Mouse (Mus musculus) adrenal gland, postnatal 4 days (tissue): Measurements from ENCODE around the gene Prkg1. TPM values are rescaled to one million over a fixed set of nuclear protein-coding genes. Genes with fewer than 3 reads are reported as not detected.

Source experiments
- DNase-seq, 2 experiments: peaks; one replicate each; pipeline ENCODE4 v3.0.0; 2021 to 2022; ENCODE audit warnings: low spot score in 2 of 2, mixed read lengths in 2 of 2
- total RNA-seq, 2 experiments: library from RNA; stranded (reverse); gene quantifications; 2 replicates each; pipeline ENCODE4 v1.2.3; 2021

Gene Prkg1
- total RNA-seq, 2 experiments from 2014 or later = 12.1 to 13.3 TPM

DNA sequence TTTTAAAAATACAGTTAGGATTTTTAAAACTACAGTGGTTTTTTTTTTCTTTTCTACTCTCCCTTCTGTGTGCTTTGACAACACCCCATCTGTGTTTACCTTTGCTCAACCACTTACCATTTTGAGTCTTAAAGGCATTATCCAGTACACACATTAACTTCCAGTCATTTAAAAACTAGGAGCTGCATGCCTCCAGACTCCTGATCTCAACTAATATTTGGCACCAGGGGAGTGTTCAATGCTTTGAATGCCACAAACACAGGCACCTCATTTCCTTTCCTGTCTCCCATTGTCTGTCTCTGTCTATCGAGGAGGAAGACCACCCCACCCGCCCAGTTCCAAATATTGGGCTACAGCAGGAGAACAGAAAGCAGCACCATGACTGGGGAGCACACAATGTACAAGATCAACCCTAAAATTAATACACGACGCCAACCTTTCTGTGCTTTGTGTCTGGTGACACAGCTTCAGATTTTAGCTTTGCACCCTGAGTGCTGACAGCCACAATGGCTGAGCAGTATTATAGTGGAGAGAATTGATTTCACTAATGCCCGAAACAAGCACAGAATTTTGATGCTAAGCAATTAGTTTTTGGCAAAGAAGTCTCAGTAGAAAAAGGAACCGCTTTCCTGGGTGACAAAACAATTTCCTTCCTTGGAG, 576.1 kb downstream of the Prkg1 start:
- DNase-seq = no peak

DNA sequence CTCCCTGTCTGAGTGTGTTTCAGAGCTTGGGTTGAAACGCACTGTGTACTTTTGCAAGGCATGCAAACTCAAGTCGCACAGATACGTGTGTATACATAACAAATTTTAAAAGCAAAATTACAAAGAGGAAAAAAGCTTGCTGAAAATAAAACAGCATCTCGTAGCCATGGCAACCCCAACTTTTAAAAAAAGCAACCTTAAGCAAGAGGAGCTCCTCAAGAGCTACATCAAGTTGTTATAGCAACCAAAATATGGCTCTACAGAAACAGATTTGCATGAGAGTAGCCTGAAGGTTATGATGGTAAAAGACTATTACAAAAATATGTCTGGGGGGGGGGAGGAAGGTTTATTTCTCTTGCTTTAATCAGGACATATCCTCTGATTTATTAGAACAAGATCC, 584.1 kb downstream of the Prkg1 start:
- no peak for DNase-seq

DNA sequence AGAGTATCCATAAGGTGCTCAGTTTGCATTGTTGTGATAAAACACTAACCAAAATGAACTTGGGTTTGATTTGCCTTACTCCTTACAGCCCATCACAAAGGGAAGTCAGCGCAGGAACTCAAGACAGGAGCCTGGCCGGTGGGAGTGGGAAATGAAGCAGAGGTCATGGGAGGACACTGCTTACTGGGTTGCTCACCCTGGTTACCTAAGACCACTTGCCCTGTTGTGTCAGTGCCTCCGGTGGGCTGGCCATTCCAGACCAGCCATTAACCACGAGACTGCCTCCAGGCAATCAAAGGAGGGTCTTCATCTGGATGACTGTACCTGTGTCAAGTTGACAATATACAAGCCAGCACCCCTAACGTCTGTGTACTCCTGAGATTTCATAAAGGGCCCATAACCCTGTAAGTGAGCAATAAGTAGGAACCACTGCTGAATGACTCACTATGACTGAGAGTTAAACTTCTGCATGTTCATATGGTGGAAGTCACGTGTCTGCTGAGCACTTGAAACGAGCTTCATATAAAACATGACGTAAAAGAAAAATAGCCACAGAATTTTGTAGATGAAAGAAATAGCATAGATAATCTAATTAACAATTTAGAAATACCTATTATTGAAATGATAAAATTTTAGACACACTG, 587.4 kb downstream of the Prkg1 start:
- no peak for DNase-seq

DNA sequence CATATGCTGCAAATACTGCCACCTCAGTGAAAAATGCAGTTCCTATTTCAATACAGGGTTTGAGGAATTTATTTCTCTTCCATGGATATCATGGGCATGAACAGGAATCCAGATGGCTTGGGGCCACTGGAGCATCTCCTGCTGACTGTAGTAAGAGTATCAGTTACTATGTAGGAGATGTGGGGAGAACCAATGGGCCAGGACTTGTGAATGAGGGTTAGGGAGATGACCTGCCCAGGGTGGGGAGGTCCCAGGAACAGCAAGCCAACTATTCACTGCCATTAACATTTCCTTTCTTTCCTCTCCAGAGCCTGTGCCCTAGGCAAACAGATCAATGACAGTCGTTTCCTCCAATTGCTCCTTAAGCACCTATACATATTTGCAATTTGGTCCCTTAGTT, 593.8 kb downstream of the Prkg1 start:
- DNase-seq = no peak

DNA sequence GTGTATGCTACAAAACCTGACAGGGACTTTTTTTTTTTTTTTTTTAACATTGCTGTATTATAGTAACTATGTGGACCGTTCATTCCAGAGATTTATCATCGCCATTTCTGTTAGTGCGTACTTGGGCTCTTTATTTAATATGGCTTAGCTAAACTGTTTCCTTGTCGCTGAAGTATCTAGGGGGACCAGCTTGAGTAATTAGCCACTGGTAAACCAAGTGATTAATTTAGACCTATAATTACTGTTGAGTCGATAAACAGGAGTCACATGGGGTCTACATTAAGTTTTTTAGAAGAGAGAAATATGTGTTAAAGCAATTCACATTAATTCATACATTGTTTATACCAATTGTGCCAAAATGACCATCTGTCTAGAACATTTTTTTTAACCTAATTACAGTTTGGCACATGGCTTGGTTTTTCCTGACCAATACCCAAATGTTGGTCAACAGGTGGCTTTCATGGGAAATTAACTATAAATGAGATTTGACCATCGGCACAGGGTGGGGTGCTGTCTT, 605.8 kb downstream of the Prkg1 start:
- DNase-seq = no peak

DNA sequence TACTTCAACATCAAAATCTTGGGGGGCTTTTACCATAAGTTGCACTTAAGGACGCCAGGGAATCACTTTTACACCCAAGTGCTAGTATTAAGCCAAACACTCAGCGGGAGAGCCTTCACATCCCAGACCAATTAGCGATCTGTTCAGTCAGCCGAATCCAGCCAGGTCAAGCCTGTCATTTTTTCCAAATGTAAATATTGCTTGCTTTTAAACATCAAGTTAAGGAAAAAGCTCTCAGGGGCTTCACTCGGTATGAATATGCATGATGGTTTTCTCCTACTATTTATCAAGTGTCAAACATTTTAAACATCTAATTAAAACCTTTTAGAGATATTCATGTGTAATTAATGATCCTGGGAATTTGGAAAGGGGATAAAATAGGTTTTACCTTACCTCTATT, 611.4 kb downstream of the Prkg1 start:
- DNase-seq = no peak

DNA sequence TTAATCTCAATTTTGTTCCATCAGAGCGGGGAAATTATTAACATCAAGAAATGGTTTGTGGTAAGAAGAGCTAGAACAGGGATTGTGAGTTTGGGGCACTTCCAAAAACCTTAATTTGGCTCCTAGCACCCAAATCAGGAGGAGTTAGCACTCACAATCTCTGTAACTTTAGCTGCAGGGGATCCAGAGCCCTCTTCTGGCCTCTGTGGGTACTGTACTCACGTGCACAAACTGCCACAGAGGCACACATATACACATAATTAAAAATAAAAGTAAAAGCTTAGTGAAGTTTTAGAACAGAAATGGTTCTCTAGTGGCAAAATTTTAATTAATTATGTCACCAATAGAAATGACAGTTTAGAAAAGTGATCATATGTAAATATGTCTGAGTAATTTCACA, 614.9 kb downstream of the Prkg1 start:
- DNase-seq = no peak

DNA sequence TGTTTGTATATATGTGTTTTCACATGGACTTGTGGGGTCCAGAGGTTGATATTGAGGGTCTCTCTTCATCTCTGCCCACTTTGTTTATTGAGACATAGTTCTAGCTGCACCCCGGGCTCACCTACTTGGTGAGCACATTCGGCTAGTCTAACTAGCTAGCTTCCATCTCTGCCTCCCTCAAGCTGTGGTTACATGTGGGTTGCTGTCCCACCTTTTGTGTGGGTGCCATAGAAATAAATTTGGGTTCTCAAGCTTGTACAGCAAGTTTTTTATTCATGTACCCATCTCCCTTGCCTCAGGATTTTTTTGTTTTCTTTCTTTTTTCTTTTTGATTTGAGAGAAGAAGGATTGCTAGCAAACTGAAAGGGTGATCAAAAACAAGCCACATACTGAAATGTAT, 617.4 kb downstream of the Prkg1 start:
- DNase-seq = no peak

DNA sequence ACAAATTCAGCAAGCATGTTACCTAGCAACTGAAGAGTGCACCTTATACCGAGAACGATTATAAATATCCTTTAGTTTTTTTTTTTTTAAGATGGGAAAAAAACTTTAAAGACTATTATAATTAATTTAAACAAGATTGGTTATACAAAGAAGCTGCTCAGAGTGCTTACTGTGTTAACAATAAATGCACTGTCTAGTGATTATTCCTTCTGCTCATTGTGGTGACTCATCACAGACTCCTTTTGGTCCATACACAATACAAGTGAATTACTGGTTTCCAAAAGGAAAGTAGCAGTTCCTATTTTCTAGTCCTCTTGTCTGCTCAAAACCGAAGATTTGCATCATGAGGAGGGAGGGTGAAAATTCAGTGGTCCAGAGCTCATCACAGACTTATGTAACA, 618.7 kb downstream of the Prkg1 start:
- no peak for DNase-seq

DNA sequence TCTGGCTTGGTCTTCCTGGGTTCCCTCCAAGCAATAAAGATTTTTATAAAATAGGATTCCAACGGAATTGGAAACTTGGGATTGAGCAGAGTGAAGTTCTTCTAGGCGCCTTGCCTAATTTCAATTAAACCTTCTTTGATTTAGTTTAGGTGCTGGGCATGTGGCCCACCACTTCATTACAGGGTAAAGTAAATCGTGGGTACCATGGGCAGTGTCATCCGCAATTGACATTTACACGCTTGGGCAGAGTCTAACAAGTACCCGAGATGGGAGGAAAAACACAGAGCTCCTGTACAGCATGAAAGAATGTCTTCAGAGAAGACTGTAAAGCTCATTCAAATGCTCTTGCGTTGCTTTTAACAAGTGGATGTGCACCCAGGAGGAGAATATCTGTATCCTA, 622.9 kb downstream of the Prkg1 start:
- DNase-seq = no peak

DNA sequence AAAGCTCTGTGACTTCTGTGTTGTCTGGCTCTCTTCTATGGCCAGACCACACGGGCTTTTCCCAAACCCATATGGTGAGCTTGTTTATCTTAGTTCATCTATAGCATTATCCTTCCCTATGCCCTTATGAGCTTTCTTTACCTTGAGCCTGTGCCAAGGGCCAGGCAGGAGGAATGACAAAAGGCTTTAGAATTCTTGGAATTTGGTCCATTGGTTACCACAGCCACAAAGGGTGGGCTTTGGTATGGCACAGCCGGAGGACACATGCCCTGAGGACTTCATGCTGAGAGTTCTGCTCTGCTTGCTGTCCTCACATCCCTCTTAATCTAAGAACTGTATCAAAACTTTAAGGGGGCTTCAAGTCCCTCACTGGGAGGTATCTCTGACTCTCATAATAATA, 628.5 kb downstream of the Prkg1 start:
- DNase-seq = no peak

DNA sequence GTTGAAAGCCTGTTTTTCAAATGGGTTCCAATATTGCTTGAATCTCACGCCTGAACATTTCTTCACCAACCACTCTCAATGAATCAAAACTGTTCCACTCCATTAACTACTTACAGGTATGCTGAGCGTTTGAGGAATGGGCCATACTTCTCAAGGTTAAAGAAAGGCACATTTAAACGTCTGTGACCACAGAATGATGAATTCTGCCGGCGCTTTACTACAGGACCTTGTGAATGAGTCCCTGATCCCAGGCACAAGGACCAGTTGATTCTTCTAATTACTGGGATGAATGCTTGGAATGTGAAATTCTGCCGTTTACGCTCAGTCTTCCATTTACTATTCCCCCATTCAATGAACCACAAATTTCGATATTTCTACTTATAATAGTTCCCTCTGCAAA, 632.2 kb downstream of the Prkg1 start:
- DNase-seq = no peak

DNA sequence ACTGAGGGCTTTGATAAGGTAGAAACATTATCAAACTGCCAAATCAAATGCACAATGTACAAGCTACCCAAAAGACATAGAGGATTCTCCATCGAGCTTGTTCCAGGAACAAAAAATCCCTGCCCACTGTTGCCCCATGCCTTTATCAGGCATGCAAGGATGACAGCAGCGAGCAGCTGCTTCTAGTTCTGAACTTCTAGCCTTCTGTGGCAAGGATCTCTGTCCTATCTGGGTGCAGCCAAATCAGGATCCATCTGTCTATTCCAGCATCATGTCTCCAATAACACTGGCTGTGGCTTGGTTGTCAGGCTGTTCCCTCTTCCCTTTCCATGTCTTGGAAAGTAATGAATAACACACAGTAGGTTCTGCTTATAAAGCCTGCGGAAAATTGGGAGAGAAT, 640.2 kb downstream of the Prkg1 start:
- no peak for DNase-seq

DNA sequence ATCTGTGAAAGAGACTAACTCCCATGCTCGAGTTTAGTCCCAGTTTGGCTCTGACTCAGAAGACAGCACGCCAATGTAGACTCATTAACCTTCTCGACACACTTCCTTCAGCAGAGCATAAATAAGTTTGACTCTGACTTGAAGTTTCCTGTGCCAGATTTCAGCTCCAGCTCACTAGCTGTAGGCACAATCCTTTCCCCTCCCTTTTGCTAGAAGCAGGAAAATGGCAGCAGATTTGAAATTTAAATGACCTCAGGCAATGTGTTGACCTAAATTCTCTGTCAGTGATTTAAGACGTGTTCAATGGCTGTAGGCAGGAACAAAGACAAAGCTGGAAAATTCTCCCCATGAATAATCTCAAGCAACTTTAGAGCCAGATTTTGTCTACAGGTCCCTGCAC, 650.1 kb downstream of the Prkg1 start:
- DNase-seq = no peak

DNA sequence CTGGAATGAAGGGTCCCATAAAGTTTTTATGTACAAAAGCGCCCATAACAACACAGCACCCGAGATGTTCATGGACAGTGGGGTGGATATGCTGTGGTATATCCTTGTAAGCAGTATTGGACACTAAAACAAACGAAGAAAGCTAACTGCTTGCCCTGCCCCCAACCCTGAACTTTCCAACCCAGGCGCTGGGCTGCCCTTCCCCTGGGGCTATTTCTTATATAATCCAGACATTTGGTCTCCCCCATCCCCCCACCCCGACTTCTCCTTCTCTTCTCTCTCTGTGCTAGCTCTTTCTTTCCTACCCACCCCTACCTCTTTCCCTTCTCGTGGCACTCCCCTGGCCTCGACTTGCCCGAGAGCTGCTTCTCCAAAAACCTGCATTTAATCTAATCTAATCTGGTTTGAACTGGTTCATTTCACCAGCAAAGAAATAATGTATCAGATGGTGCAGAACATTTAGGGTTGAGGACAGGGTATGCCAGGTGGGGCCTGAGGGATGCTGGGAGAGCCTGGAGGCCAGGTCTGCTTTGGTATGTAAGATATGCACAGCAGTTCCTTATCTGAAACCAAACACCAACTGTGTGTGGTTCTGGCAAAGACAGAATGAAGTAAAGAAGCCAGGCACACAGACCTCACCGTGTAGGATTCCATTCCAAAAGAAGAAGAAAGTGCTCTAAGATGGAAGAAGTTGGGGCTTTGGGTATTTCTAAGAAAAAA, 657.8 kb downstream of the Prkg1 start:
- no peak for DNase-seq

DNA sequence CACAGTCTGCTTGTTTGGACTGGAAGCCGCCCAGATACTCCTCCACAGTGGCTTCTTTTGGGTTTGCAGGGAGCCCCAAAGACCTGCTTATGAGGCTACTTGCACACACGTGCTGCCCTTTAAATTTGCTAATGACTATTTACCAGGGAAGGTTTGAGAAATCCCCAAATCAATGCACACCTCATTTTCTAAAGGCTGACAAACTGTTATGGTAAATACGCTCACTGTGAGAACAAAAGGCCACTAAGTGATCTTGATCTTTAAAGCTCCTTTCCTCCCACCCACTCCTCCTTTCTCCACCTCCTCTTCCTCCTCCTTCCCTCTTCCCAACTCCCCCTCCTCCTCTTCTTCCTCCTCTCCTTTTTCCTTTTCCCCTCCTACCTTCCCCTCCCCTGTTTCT, 658.8 kb downstream of the Prkg1 start:
- no peak for DNase-seq

DNA sequence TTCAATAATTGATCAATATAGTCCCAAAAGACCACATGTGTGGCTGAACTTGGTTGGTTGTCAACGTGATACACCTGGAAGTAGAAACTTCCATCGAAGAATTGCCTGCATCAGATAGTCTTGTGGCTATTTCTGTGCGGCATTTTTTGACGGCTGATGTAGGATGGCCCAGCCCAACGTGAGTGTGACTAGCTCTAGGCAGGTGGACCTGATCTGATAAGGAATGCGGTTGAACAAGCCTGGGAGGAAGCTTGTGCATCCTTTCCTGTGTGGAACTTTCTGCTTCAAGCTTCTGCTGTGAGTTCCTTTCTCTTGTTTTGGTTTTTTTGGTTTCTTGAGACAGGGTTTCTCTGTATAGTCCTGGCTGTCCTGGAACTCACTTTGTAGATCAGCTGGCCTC, 660.1 kb downstream of the Prkg1 start:
- DNase-seq = no peak

DNA sequence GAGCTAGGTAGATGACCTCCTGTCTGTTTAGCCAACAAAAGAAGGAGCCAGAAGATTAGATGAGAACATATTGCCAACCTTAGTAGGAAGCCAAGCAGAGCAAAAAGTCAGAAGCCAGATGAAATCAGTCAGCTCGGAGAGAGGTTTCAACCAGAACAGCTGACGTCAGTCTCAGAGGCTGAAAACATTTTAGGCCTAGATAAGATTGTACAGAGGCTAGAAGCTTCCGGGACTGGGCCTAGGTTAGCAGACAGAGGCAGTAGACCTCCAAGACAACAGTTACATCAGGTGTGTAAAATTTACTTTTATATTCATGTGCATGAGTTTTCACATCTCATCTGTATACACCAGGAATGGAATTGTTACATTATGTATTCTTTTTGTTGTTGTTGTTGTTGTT, 665.5 kb downstream of the Prkg1 start:
- no peak for DNase-seq

DNA sequence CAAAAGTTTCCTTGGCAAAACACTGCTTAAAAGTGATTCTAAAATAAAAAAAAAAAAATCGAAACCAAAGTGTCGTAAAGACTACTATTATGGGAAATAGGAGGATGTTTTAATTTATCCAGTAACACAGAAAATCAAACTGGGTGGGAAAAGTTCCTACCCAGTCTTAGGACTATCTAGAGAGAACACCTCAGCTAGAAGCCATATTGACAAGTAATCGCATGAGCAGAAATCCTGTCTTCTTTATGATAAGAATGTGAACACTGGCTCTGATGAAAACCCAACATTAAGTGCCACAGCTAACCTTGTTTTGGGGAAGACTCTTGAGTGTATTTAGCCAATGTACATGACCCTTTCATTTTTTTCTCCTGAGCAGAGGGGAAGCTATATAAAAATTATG, 667.0 kb downstream of the Prkg1 start:
- no peak for DNase-seq

DNA sequence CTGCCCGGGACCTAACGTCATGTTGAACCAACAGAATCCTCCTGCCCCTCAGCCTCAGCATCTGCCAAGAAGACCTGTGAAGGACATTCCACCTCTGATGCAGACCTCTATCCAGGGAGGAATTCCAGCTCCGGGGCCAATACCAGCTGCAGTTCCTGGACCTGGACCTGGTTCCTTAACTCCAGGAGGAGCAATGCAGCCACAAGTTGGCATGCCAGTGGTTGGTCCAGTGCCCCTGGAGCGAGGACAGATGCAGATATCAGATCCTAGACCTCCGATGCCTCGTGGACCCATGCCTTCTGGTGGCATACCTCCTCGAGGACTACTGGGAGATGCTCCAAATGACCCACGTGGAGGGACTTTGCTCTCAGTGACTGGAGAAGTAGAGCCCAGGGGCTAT, 681.1 kb downstream of the Prkg1 start:
- no peak for DNase-seq

DNA sequence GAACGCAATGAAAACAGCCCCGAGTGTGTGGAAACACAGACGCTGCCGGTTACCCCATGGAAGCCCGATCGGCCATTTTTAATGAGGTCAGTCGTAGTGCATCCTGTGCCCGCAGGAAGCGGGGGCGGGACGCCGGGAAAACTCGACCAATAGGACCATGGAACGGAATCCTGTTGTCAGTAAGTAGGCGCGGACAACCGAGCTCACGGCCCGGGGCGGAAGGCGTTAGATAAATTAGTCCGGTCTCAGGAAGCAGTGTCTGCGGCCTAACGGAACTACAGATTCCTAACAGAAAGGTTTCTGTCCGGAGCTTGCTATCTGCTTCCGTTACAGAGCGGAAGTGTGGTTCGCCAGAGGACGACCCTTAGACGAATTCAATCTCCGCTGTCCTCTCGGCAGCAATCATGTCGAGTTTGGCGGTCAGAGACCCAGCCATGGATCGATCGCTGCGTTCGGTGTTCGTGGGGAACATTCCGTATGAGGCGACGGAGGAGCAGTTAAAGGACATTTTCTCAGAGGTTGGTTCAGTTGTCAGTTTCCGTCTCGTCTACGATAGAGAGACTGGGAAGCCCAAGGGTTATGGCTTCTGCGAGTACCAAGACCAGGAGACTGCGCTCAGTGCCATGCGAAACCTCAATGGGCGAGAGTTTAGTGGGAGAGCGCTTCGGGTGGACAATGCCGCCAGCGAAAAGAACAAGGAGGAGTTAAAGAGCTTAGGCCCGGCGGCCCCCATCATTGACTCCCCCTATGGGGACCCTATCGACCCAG, 682.0 kb downstream of the Prkg1 start, which contains the start of gene Cstf2t:
Cstf2t (plus strand) TSS at position 176 of the 768 bp plus-strand sequence.
- peak; percentile 95 to 98 for DNase-seq

DNA sequence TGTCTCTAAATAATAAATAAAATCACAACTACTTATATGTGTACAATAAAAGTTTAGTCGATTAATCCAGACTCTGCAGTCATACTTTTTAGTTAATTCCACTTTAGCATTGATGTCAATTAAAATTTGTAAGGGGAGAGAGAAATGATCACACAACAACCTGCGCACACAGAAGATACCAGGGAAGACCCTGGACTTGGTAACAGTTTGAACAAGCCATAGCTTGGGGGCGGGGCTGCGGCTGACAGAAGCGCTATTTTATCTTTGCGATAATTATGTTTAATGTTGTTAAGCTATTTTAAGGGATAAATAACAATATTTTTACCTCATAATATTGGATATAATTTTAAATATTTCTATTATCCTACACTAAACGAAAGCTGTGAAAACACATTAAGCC, 682.6 kb downstream of the Prkg1 start:
- no peak for DNase-seq
